Mouse (Mus musculus): ENCODE measurements around the gene Dnajc15. TPM values are rescaled to one million over a fixed set of nuclear protein-coding genes. Genes with fewer than 3 reads are reported as not detected.

The Dnajc15 gene
- polyA plus RNA-seq, 1 experiment from 2014 or later = 100 TPM

DNA sequence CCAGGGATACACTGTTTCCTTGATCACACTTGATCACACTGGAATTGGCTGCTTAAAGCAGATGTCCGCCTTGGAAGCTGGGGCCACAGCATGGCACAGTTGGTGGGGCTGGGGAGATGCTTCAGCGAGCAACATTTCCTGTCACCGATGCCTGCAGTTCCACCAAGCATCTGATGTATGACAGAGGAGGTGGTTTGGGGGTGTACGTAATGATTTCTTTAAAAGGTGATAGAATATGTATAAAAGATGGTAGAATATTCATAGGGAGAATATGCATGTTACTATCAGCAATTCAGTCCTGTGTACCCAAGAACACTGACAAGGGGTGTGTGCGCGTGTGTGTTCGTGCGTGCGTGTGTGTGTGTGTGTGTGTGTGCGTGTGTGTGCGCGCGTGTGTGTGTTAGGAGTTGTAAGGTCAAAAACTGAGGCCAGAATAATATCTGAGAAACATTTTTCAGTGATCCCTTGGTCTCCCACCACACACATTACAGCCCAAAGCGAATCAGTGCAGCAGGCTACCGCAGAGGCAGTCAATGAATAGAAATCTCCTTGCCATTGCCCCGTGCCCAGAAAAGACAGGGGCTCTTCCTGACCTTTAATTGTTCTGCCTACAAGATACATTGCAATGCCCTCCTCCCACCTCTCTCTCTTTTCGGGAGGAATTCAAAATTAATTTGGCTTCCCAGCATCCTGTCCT is 73.2 kb downstream of the Dnajc15 start:
- Histone ChIP-seq H3K4me2 (no peak overlapping the region), H3K36me3 (ENCODE audit: control insufficient read depth, insufficient read depth, low read length) (no peaks in the 10 kb centered on the region), H3K4me3 (ENCODE audit: low read depth, low read length) (no peak overlapping the region), H3K27ac (ENCODE audit: low read depth, low read length) (no peak overlapping the region), H3K27me3 (replicated peaks; ENCODE audit: control insufficient read depth, insufficient read depth, low read length) (no peaks in the 10 kb centered on the region), H3K9me3 (ENCODE audit: control insufficient read depth, low read length) (no peaks in the 10 kb centered on the region), H3K4me1 (replicated peaks; ENCODE audit: control insufficient read depth, insufficient read depth, low read length) (no peaks in the 10 kb centered on the region), H3K9ac (ENCODE audit: low read depth, low read length) (no peak overlapping the region)
- WGBS = 82% methylated on average over 17 of the region's 17 CpGs
- no peak for DNase-seq (ENCODE audit: low spot score)
- no peak for ATAC-seq (replicated peaks; ENCODE audit: low FRiP score)

DNA sequence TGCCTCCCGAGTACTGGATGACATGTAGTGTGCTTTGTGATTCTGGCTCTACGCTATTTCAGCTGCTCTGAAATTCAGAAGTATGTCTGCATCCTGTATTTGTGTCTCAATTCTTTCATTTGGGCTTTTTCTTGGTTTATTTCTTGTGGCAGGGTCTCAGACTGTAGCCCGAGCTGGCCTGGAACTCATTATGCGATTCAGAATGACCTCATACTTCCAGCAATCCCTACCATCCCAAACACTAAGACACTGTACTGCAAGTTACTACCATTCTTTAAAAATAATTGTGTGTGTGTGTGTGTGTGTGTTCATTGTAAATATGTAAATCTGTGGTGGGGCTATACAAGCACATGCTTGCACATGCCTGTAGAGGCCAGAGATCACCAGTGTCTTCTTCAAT is 78.4 kb downstream of the Dnajc15 start:
- H3K36me3 ChIP-seq (ENCODE audit: control insufficient read depth, insufficient read depth, low read length) = no peaks in the 10 kb centered on the region
- ATAC-seq (replicated peaks; ENCODE audit: low FRiP score) = no peak
- H3K9me3 ChIP-seq (ENCODE audit: control insufficient read depth, low read length) = no peaks in the 10 kb centered on the region
- no peak overlapping the region for H3K9ac ChIP-seq (ENCODE audit: low read depth, low read length)
- H3K4me3 ChIP-seq (ENCODE audit: low read depth, low read length) = no peak overlapping the region
- no peak overlapping the region for H3K27ac ChIP-seq (ENCODE audit: low read depth, low read length)
- DNase-seq (ENCODE audit: low spot score) = no peak
- 78% methylated on average over 4 of the region's 4 CpGs for WGBS
- no peak overlapping the region for H3K4me2 ChIP-seq
- no peaks in the 10 kb centered on the region for H3K27me3 ChIP-seq (replicated peaks; ENCODE audit: control insufficient read depth, insufficient read depth, low read length)
- no peaks in the 10 kb centered on the region for H3K4me1 ChIP-seq (replicated peaks; ENCODE audit: control insufficient read depth, insufficient read depth, low read length)

DNA sequence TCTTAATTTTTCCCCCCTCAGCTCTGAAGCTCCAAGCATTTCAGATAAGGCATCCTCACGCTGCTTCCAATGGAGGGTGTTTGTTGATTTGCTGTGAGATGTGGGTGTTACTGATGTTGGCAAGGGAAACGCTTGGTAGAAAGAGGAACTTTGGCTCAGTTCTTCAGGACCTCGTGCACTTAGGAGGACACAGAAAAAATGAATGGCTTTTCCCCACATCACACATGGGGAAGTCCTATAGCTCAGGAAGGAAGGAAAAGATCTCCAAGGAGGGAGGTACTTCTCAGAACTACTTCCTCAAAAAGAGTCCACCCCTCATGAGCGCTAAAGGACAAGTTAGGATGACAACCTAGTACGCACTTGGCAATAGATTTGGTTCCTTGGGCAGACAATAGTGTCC is 79.7 kb downstream of the Dnajc15 start:
- no peaks in the 10 kb centered on the region for H3K36me3 ChIP-seq (ENCODE audit: control insufficient read depth, insufficient read depth, low read length)
- no peak for ATAC-seq (replicated peaks; ENCODE audit: low FRiP score)
- H3K9me3 ChIP-seq (ENCODE audit: control insufficient read depth, low read length) = no peaks in the 10 kb centered on the region
- H3K4me3 ChIP-seq (ENCODE audit: low read depth, low read length) = no peak overlapping the region
- DNase-seq (ENCODE audit: low spot score) = no peak
- no peaks in the 10 kb centered on the region for H3K27me3 ChIP-seq (replicated peaks; ENCODE audit: control insufficient read depth, insufficient read depth, low read length)
- 49% methylated on average over 5 of the region's 5 CpGs for WGBS
- H3K4me1 ChIP-seq (replicated peaks; ENCODE audit: control insufficient read depth, insufficient read depth, low read length) = no peaks in the 10 kb centered on the region
- H3K4me2 ChIP-seq = no peak overlapping the region
- H3K27ac ChIP-seq (ENCODE audit: low read depth, low read length) = no peak overlapping the region
- no peak overlapping the region for H3K9ac ChIP-seq (ENCODE audit: low read depth, low read length)

DNA sequence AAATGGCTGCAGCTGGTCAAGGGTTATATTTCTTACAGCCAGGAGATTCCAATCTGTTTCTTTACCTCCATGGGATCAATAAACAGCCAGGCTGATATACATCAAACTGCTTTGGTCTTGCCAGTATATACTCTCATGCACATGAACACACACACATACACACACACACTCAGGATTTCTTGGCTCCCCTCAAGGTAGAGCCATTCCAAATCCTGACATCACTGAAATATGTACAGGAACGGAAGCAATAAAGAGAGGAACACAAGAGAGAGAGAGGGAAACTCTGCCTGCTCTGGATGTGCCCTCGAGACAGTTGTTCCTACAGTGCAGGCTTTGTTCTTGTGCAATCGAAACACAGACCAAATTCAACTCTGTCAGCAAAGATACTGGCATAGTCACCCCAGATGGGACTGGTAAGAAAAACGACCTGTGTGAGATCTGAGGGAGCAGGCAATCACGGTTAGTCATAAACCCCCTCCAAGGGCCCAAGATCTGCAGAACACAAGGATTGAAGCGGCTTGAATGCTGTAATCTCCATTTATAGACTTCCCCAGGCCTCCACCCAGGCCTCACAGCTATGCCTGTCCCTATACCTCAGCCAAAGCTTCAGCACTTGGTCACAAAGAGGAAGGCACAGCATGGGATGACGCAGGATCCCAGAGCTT is 80.5 kb downstream of the Dnajc15 start:
- H3K4me3 ChIP-seq (ENCODE audit: low read depth, low read length) = no peak overlapping the region
- no peak overlapping the region for H3K4me2 ChIP-seq
- no peaks in the 10 kb centered on the region for H3K36me3 ChIP-seq (ENCODE audit: control insufficient read depth, insufficient read depth, low read length)
- 68% methylated on average over 7 of the region's 7 CpGs for WGBS
- no peak overlapping the region for H3K9ac ChIP-seq (ENCODE audit: low read depth, low read length)
- no peaks in the 10 kb centered on the region for H3K9me3 ChIP-seq (ENCODE audit: control insufficient read depth, low read length)
- no peak for DNase-seq (ENCODE audit: low spot score)
- no peaks in the 10 kb centered on the region for H3K27me3 ChIP-seq (replicated peaks; ENCODE audit: control insufficient read depth, insufficient read depth, low read length)
- no peaks in the 10 kb centered on the region for H3K4me1 ChIP-seq (replicated peaks; ENCODE audit: control insufficient read depth, insufficient read depth, low read length)
- no peak overlapping the region for H3K27ac ChIP-seq (ENCODE audit: low read depth, low read length)
- no peak for ATAC-seq (replicated peaks; ENCODE audit: low FRiP score)

DNA sequence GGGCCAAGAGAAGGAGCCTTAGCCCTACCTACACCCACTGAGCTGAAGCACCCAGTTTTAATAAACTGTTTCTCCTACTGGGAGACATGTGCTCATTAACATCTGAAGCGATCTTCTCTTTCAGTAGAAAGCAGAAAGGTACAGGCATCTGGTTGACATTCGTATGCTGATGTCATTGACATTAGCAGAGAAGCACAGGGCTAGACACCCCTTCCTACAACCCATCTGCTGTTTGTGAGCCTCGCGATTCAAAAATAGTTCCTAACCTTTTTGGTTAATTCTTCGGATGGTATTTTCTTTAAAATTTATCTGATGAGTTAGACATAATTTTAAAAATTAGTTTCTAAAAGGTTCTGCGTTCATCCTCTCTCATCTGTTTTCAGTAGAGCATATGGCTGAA is 81.9 kb downstream of the Dnajc15 start:
- no peaks in the 10 kb centered on the region for H3K4me1 ChIP-seq (replicated peaks; ENCODE audit: control insufficient read depth, insufficient read depth, low read length)
- DNase-seq (ENCODE audit: low spot score) = no peak
- no peaks in the 10 kb centered on the region for H3K27me3 ChIP-seq (replicated peaks; ENCODE audit: control insufficient read depth, insufficient read depth, low read length)
- no peak for ATAC-seq (replicated peaks; ENCODE audit: low FRiP score)
- whole genome bisulfite sequencing = 88% methylated on average over 6 of the region's 6 CpGs
- no peak overlapping the region for H3K4me3 ChIP-seq (ENCODE audit: low read depth, low read length)
- H3K36me3 ChIP-seq (ENCODE audit: control insufficient read depth, insufficient read depth, low read length) = no peaks in the 10 kb centered on the region
- H3K9me3 ChIP-seq (ENCODE audit: control insufficient read depth, low read length) = no peaks in the 10 kb centered on the region
- H3K27ac ChIP-seq (ENCODE audit: low read depth, low read length) = no peak overlapping the region
- H3K9ac ChIP-seq (ENCODE audit: low read depth, low read length) = no peak overlapping the region
- no peak overlapping the region for H3K4me2 ChIP-seq

DNA sequence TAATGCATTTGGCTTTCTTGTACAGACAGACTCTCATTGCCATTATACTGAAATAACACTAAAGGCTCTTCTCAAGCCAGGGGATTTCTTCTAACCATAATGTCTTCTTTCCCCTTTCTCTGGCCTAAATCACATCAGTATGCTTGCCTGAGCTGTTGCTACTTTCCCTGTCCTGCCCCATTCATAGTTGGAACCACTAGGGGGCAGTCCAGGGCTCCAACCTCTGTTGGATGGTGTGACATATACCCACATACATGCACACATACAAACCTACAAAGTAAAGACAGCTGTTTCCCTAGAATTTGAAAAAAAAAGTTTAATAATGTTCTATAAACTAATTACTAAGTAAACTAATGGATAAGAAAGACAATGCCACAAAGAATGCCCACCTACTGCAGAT is 91.7 kb downstream of the Dnajc15 start:
- H3K36me3 ChIP-seq (ENCODE audit: control insufficient read depth, insufficient read depth, low read length) = no peaks in the 10 kb centered on the region
- H3K9me3 ChIP-seq (ENCODE audit: control insufficient read depth, low read length) = no peaks in the 10 kb centered on the region
- no peak overlapping the region for H3K9ac ChIP-seq (ENCODE audit: low read depth, low read length)
- H3K27ac ChIP-seq (ENCODE audit: low read depth, low read length) = no peak overlapping the region
- DNase-seq (ENCODE audit: low spot score) = no peak
- no peak for ATAC-seq (replicated peaks; ENCODE audit: low FRiP score)
- H3K27me3 ChIP-seq (replicated peaks; ENCODE audit: control insufficient read depth, insufficient read depth, low read length) = no peaks in the 10 kb centered on the region
- H3K4me2 ChIP-seq = no peak overlapping the region
- H3K4me3 ChIP-seq (ENCODE audit: low read depth, low read length) = no peak overlapping the region
- H3K4me1 ChIP-seq (replicated peaks; ENCODE audit: control insufficient read depth, insufficient read depth, low read length) = no peaks in the 10 kb centered on the region

DNA sequence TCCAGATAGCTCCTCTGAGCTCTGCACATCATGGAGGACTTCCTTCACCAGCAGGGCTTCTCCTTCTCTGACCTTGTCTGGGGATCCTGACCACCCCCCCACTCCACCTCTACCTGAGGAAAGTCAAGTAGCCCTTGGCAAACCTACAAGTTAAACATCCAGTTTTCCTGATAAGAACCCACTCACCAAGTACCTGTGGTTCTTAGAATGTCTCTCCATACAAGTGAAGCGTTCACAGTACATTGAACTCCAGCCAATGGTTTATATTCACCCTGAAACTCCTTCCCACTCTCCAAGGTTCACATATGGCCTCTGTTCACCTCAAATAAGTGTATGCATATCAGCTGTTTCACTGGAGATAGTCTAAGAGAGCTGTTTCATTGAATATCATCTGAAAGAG is 97.6 kb downstream of the Dnajc15 start:
- no peak overlapping the region for H3K4me3 ChIP-seq (ENCODE audit: low read depth, low read length)
- 91% methylated on average over 1 of the region's 1 CpGs for WGBS

DNA sequence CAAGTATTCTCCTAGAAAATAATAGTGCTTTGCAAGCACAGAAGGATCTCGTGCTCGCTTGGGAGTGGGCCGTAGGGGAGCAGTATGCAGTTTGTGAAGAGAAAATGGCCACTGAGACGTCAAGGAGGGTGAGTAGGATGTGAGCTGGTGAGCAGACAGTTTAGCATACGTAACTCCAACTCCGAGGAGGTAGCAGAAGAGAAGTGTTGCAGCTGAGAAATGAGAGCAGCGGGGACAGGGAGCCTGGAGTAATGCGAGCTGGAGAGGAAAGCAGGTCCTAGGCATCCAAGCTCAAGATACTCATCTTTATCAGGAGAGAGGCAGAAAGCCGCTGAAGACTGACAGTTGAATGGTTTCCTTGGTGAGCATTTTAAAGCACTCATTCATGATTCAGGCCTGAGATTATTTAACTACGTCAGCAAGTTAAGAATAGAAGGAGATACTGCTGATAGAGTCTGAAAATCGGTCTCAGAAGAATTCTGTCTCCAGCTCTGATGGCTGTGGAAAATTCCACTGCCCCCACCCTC is 98.9 kb downstream of the Dnajc15 start:
- no peaks in the 10 kb centered on the region for H3K4me1 ChIP-seq (replicated peaks; ENCODE audit: control insufficient read depth, insufficient read depth, low read length)
- no peaks in the 10 kb centered on the region for H3K27me3 ChIP-seq (replicated peaks; ENCODE audit: control insufficient read depth, insufficient read depth, low read length)
- no peak overlapping the region for H3K9ac ChIP-seq (ENCODE audit: low read depth, low read length)
- DNase-seq (ENCODE audit: low spot score) = no peak
- no peaks in the 10 kb centered on the region for H3K36me3 ChIP-seq (ENCODE audit: control insufficient read depth, insufficient read depth, low read length)
- H3K4me2 ChIP-seq = no peak overlapping the region
- no peak for ATAC-seq (replicated peaks; ENCODE audit: low FRiP score)
- H3K4me3 ChIP-seq (ENCODE audit: low read depth, low read length) = no peak overlapping the region
- 77% methylated on average over 11 of the region's 11 CpGs for WGBS
- no peak overlapping the region for H3K27ac ChIP-seq (ENCODE audit: low read depth, low read length)
- no peaks in the 10 kb centered on the region for H3K9me3 ChIP-seq (ENCODE audit: control insufficient read depth, low read length)

More for the DNA sequence above, 97.6 kb downstream of the Dnajc15 start:
- no peak for DNase-seq (ENCODE audit: low spot score)
- Histone ChIP-seq H3K27ac (ENCODE audit: low read depth, low read length) (no peak overlapping the region), H3K4me2 (no peak overlapping the region), H3K27me3 (replicated peaks; ENCODE audit: control insufficient read depth, insufficient read depth, low read length) (no peaks in the 10 kb centered on the region), H3K36me3 (ENCODE audit: control insufficient read depth, insufficient read depth, low read length) (no peaks in the 10 kb centered on the region), H3K9ac (ENCODE audit: low read depth, low read length) (no peak overlapping the region), H3K4me1 (replicated peaks; ENCODE audit: control insufficient read depth, insufficient read depth, low read length) (no peaks in the 10 kb centered on the region), H3K9me3 (ENCODE audit: control insufficient read depth, low read length) (no peaks in the 10 kb centered on the region)
- no peak for ATAC-seq (replicated peaks; ENCODE audit: low FRiP score)

DNA sequence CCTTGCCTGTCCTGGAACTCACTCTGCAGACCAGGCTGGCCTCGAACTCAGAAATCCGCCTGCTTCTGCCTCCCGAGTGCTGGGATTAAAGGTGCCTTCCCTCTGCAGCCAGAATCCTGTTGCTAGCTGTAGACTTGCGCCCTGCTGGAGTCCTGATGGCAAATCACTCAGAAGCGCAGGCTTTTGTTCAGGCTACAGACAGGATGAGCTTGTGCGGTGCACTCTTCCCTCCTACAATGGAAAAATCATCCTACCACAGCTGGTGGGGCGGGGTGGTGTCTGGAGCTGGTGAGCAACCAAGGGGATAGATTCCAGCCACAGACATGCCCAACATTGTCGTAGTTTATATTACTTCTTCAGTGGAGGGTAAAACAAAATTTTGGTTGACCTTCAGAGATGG is 101.6 kb downstream of the Dnajc15 start:
- no peaks in the 10 kb centered on the region for H3K4me1 ChIP-seq (replicated peaks; ENCODE audit: control insufficient read depth, insufficient read depth, low read length)
- DNase-seq (ENCODE audit: low spot score) = no peak
- H3K27me3 ChIP-seq (replicated peaks; ENCODE audit: control insufficient read depth, insufficient read depth, low read length) = no peaks in the 10 kb centered on the region
- no peak overlapping the region for H3K27ac ChIP-seq (ENCODE audit: low read depth, low read length)
- no peaks in the 10 kb centered on the region for H3K36me3 ChIP-seq (ENCODE audit: control insufficient read depth, insufficient read depth, low read length)
- WGBS = 86% methylated on average over 8 of the region's 8 CpGs
- no peak overlapping the region for H3K4me2 ChIP-seq
- ATAC-seq (replicated peaks; ENCODE audit: low FRiP score) = no peak
- H3K9me3 ChIP-seq (ENCODE audit: control insufficient read depth, low read length) = no peaks in the 10 kb centered on the region
- H3K4me3 ChIP-seq (ENCODE audit: low read depth, low read length) = no peak overlapping the region
- no peak overlapping the region for H3K9ac ChIP-seq (ENCODE audit: low read depth, low read length)
